Mouse (Mus musculus): ENCODE data around the gene Gm20894. TPM values are rescaled to one million over a fixed set of nuclear protein-coding genes. Genes with fewer than 3 reads are reported as not detected.
"Not testable (repeated sequence)": the region's sequence is repeated elsewhere in the genome, so short reads cannot be mapped to it uniquely, and the experiment has no call there.

Gm20894 gene
- total RNA-seq (2021) = not detected
- long read RNA-seq, experiment 1 = 0 reads
- long read RNA-seq, experiment 2 = 0 reads

- DNase-seq; intact Hi-C loops (cut with DNase I; ENCODE audit: low total_unique reads): not testable (repeated sequence)
These were observed at the start of gene Gm20894 for GRCm38 (mm10) chrY:28271412-28271811. TSS of gene Gm20894 (minus strand) at chrY:28271512.
